Mouse (Mus musculus) heart, adult 2 months (tissue): ENCODE measurements around the gene Hist2h3b.

Source experiments
- EP300 ChIP-seq: fragments of 200-500 bp; IDR thresholded peaks from 2 replicates; pipeline ENCODE4 v1.6.1; 2011; ENCODE audit warnings: low read depth, low read length, control low read depth; ENCODE audit not compliant: insufficient read depth
- POLR2A ChIP-seq: fragments of 200-500 bp; IDR thresholded peaks from 2 replicates; pipeline ENCODE4 v1.6.1; 2011; ENCODE audit warnings: mild to moderate bottlenecking, low read depth, low read length, control low read depth; ENCODE audit not compliant: insufficient read depth

DNA sequence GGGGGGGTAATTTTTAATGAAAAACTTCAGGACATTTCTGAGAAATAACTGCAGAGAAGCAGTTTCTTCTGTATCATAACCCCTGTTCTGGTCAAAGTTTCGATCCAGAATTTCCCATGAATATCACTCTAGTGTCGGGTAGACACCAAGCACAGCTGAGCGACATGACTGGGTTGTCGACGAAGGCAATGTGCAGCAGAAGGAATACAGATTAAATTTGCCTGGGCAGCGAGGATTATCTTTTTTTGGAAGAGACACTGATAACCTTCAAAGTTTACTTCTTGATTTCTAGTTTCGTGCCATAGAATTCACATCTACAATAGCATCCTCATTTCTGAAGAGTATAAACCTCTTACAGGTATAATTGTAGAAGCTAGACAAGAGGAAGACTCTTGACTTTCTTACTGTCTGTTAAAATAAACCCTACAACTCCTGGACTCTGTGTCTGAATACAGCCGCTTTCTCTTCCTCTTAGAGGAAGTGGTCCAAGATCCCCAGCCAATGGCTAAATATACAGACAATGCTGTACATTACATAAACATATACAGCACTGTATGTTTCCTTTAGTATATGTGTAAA is 2.2 kb upstream of the Hist2h3b start:
- no peak for TF ChIP-seq POLR2A
- no peak for TF ChIP-seq EP300
